Mouse (Mus musculus) spleen, adult 2 months (tissue): Measurements from ENCODE around the gene Tcap.

ENCODE experiments used
- CTCF ChIP-seq: fragments of 200-500 bp; IDR thresholded peaks from 2 replicates; pipeline ENCODE4 v1.5.1; 2011; ENCODE audit warnings: mild to moderate bottlenecking, inconsistent platforms; ENCODE audit not compliant: insufficient read depth, insufficient read length, insufficient replicate concordance; ENCODE audit errors: extremely low read depth
- POLR2A ChIP-seq: fragments of 200-500 bp; IDR thresholded peaks from 2 replicates; pipeline ENCODE4 v1.6.1; 2011; ENCODE audit warnings: low read depth, low read length, inconsistent platforms

- TF ChIP-seq CTCF (no peak), POLR2A (no peak)
Observed at GRCm38 (mm10) chr11:98347385-98348082, 36.1 kb upstream of the Tcap start.
